Mouse (Mus musculus) liver, embryonic 15.5 days (tissue): Measurements from ENCODE around the gene Sgpp1. TPM values are rescaled to one million over a fixed set of nuclear protein-coding genes. Genes with fewer than 3 reads are reported as not detected.
"Not testable (repeated sequence)": the region's sequence is repeated elsewhere in the genome, so short reads cannot be mapped to it uniquely, and the experiment has no call there.

Experiments used
- ATAC-seq: fragments of 200-750 bp; cut with Nextera tagmentation; 2 replicates; pipeline ENCODE4 v1.8.0; 2017; ENCODE audit warnings: moderate number of reproducible peaks, mild to moderate bottlenecking, moderate library complexity; ENCODE audit not compliant: insufficient read depth
- H3K27ac ChIP-seq: fragments of 300-500 bp; sonication (generic); replicated peaks from 2 replicates; pipeline ENCODE4 v1.5.1; 2015; ENCODE audit warnings: mild to moderate bottlenecking, inconsistent platforms
- H3K27me3 ChIP-seq: fragments of 300-500 bp; sonication (generic); 2 replicates; pipeline ENCODE4 v1.6.1; 2015; ENCODE audit warnings: mild to moderate bottlenecking, inconsistent platforms
- H3K36me3 ChIP-seq: fragments of 300-500 bp; sonication (generic); replicated peaks from 2 replicates; pipeline ENCODE4 v1.6.1; 2015; ENCODE audit warnings: moderate library complexity, mild to moderate bottlenecking, inconsistent platforms
- H3K4me1 ChIP-seq: fragments of 300-500 bp; sonication (generic); replicated peaks from 2 replicates; pipeline ENCODE4 v1.6.1; 2015; ENCODE audit warnings: inconsistent platforms
- H3K4me2 ChIP-seq: fragments of 300-500 bp; sonication (generic); 2 replicates; pipeline ENCODE4 v1.6.1; 2015; ENCODE audit warnings: moderate library complexity, mild to moderate bottlenecking, inconsistent platforms
- H3K4me3 ChIP-seq: fragments of 300-500 bp; sonication (generic); replicated peaks from 2 replicates; pipeline ENCODE4 v1.5.1; 2015; ENCODE audit warnings: mild to moderate bottlenecking, inconsistent platforms
- H3K9ac ChIP-seq: fragments of 300-500 bp; sonication (generic); 2 replicates; pipeline ENCODE4 v1.6.1; 2015; ENCODE audit warnings: moderate library complexity, mild to moderate bottlenecking, inconsistent platforms
- H3K9me3 ChIP-seq: fragments of 300-500 bp; sonication (generic); replicated peaks from 2 replicates; pipeline ENCODE4 v1.6.1; 2016; ENCODE audit warnings: inconsistent platforms
- WGBS: fragments of 180-500 bp; shearing (Covaris S2); methylation state at CpG from one replicate; pipeline ENCODE4 v1.1.7; 2015; ENCODE audit warnings: mixed read lengths; ENCODE audit not compliant: insufficient replicate concordance; 5-methylcytosine and 5-hydroxymethylcytosine counted together
- polyA plus RNA-seq: library from polyadenylated mRNA; unstranded; fragments of >200 nt; fragmentation: Nextera tagmentation; extraction: Ambion mirVana; gene quantifications from 2 replicates; pipeline ENCODE4 v1.2.1, GENCODE M21; 2015

Sgpp1 gene
- polyA plus RNA-seq, 1 experiment from 2014 or later = 13.3 TPM

DNA sequence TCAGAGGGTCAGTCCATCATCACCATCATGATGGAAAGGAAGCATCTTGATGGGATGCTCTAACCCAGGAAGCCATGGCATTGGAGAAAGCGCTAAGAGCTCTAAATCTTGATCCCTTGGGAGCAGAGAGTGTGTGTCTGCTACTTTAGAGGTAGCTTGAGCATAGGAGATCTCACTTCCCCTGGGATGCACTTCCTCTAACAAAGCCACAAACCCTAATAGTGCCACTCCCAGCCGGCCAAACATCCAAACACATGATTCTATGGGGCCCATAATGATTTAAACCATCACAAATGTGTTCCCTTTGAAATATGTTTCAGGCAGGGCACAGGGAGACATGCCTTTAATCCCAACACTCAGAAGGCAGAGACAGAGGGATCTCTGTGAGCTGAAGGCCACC lies 46.5 kb downstream of the Sgpp1 start:
- ATAC-seq = no peak
- Histone ChIP-seq H3K4me2 (no peak overlapping the region), H3K4me3 (no peak overlapping the region), H3K4me1 (no peaks in the 10 kb centered on the region), H3K36me3 (no peaks in the 10 kb centered on the region), H3K27ac (no peak overlapping the region), H3K9ac (no peak overlapping the region), H3K9me3 (no peaks in the 10 kb centered on the region), H3K27me3 (no peaks in the 10 kb centered on the region)
- 62% methylated on average over 2 of the region's 2 CpGs for WGBS

DNA sequence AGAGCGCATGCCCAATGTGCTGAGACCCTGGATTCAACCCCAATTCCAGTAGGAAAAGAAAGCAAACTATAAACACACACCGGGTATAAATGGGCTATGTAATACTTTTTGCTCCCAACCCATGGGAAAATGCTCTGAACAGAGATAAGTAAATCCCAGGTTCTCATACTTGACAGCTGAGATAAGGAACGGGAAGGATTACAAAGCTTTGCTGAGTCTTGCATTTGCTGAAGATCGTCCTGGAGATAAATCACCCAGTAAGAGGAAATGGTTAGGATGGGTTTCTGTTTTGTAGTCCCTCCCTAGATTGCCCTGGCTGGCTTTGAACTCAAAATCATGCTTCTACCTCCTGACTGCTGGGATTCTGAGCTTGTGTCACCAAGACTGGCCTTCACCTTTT lies 48.2 kb downstream of the Sgpp1 start:
- no peaks in the 10 kb centered on the region for H3K9me3 ChIP-seq
- no peak overlapping the region for H3K4me2 ChIP-seq
- H3K4me1 ChIP-seq = no peaks in the 10 kb centered on the region
- H3K27me3 ChIP-seq = no peaks in the 10 kb centered on the region
- no peak overlapping the region for H3K9ac ChIP-seq
- 26% methylated on average over 4 of the region's 4 CpGs for WGBS
- no peak overlapping the region for H3K4me3 ChIP-seq
- no peak for ATAC-seq
- no peaks in the 10 kb centered on the region for H3K36me3 ChIP-seq
- H3K27ac ChIP-seq = no peak overlapping the region

DNA sequence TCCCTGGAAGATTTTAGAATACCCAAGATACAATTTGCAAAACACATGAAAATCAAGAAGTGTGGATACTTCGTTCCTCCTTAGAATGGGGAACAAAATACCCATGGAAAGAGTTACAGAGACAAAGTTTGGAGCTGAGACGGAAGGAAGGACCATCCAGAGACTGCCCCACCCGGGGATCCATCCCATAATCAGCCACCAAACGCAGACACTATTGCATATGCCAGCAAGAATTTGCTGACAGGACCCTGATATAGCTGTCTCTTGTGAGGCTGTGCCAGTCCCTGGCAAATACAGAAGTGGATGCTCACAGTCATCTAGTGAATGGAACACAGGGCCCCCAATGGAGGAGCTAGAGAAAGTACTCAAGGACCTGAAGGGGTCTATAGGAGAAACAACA lies 51.5 kb downstream of the Sgpp1 start:
- not testable (repeated sequence) for H3K4me2 ChIP-seq, H3K4me3 ChIP-seq, H3K4me1 ChIP-seq, ATAC-seq, H3K9me3 ChIP-seq, H3K27me3 ChIP-seq, H3K27ac ChIP-seq, H3K9ac ChIP-seq, H3K36me3 ChIP-seq
- WGBS = 55% methylated on average over 4 of the region's 4 CpGs

DNA sequence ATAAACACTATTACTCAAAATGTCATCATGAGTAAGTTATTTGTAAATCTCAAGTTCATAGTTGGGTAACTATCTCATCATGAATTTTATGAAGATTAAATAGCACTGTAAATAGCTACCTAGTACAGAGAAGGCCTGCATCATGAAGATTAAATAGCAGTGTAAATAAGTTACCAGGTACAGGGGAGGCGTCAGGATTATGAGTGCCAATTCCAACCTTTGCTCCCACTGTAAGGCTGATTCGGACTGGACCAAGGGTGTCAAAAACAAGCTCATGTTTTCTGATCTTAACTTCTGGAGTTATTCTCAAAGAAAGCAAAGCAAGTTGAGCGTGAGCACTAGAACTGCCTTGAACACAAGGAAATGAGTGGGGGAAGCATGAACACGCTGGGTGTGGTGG lies 51.9 kb downstream of the Sgpp1 start:
- H3K27ac ChIP-seq = no peak overlapping the region
- no peak overlapping the region for H3K4me3 ChIP-seq
- no peaks in the 10 kb centered on the region for H3K36me3 ChIP-seq
- no peak overlapping the region for H3K4me2 ChIP-seq
- no peaks in the 10 kb centered on the region for H3K4me1 ChIP-seq
- no peaks in the 10 kb centered on the region for H3K9me3 ChIP-seq
- no peak overlapping the region for H3K9ac ChIP-seq
- no peaks in the 10 kb centered on the region for H3K27me3 ChIP-seq
- ATAC-seq = no peak
- WGBS = 67% methylated on average over 4 of the region's 4 CpGs

DNA sequence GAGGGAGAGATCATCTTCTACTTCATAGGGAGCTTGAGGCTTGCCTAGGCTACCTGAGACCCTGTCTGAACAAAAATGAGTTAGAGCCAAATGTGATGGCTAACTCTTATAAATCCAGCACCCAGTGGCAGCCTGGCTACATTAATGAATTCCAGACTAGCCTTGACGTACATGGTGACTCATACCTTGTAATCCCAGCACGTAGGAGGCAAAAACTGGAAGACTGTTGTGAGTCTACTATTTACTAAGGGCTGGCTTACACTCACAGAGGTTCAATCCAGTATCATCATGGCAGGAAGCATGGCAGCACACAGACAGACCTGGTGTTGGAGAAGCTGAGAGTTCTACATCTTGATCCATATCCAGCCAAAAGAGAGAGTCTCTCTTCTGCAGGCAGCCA lies 52.7 kb downstream of the Sgpp1 start:
- H3K4me1 ChIP-seq = no peaks in the 10 kb centered on the region
- WGBS = 60% methylated on average over 2 of the region's 2 CpGs

DNA sequence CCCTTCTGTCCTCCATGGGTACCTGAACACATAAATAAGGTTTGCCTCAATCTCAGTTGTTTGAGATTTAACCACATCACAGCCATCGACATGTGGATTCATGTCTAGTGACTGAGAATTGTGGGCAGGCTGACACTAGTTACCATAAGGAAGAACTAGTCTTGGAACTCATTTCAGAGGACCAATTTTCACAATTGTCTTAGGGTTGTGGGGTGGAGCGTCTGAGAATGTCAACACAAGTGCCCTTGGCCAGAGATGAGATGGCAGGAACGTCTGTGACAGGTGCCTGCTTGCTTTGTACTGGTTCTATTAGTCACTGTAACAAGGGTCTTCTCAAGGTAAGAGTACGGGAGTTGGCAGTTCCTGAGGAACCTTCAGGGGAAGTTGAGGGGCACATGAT lies 54.4 kb downstream of the Sgpp1 start:
- H3K9me3 ChIP-seq = no peaks in the 10 kb centered on the region
- no peaks in the 10 kb centered on the region for H3K4me1 ChIP-seq
- H3K27me3 ChIP-seq = no peaks in the 10 kb centered on the region
- 70% methylated on average over 4 of the region's 4 CpGs for WGBS
- H3K4me3 ChIP-seq = no peak overlapping the region
- H3K36me3 ChIP-seq = no peaks in the 10 kb centered on the region
- H3K4me2 ChIP-seq = no peak overlapping the region
- no peak for ATAC-seq
- no peak overlapping the region for H3K9ac ChIP-seq
- H3K27ac ChIP-seq = no peak overlapping the region

More for the DNA sequence above, 52.7 kb downstream of the Sgpp1 start:
- Histone ChIP-seq H3K4me2 (no peak overlapping the region), H3K9ac (no peak overlapping the region), H3K9me3 (no peaks in the 10 kb centered on the region), H3K4me3 (no peak overlapping the region), H3K36me3 (no peaks in the 10 kb centered on the region), H3K27ac (no peak overlapping the region), H3K27me3 (no peaks in the 10 kb centered on the region)
- no peak for ATAC-seq

DNA sequence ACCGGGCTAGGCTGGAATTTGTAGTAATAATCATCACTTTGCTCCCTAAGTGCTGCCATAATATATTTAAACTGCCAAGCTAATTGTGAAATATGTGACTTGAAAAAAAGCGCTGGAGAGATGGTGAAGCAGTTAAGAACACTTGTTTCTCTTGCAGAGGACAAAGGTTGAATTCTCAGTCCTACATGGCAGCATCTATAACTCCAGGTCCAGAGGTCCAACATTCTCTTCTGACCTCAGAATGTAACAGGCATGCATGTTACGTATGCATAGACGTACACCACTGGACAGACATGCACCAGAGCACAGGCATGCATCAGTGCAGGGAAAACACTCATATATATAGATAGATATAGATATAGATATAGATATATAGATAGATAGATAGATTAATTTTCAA lies 57.1 kb downstream of the Sgpp1 start:
- Histone ChIP-seq H3K9ac (no peak overlapping the region), H3K4me2 (no peak overlapping the region), H3K27me3 (no peaks in the 10 kb centered on the region), H3K36me3 (no peaks in the 10 kb centered on the region), H3K4me1 (no peaks in the 10 kb centered on the region), H3K9me3 (no peaks in the 10 kb centered on the region), H3K27ac (no peak overlapping the region), H3K4me3 (no peak overlapping the region)
- no peak for ATAC-seq
- WGBS = 82% methylated on average over 4 of the region's 4 CpGs

DNA sequence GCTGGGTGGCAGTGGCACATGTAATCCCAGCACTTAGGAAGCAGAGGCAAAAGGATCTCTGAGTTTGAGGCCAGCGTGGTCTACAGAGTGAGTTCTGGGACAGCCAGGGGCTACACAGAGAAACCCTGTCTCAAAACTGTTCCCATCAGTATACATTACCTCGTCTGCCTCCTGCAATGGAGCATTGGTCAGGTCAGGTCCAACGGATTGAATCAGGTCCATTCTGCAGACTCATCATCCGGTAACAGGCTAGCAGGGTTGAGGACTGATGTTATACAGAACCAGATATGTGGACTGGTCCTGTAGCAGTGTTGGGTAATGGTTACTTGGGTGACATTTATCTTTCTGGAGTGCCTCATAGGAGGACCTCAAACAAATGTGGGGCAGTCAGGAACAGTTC lies 62.9 kb downstream of the Sgpp1 start:
- H3K4me2 ChIP-seq = no peak overlapping the region
- no peak overlapping the region for H3K27ac ChIP-seq
- H3K9me3 ChIP-seq = no peaks in the 10 kb centered on the region
- 77% methylated on average over 4 of the region's 4 CpGs for WGBS
- H3K4me3 ChIP-seq = no peak overlapping the region
- no peak for ATAC-seq
- H3K9ac ChIP-seq = no peak overlapping the region
- no peaks in the 10 kb centered on the region for H3K27me3 ChIP-seq
- peaks cover 31% of the 10 kb centered on the region for H3K4me1 ChIP-seq
- no peaks in the 10 kb centered on the region for H3K36me3 ChIP-seq

DNA sequence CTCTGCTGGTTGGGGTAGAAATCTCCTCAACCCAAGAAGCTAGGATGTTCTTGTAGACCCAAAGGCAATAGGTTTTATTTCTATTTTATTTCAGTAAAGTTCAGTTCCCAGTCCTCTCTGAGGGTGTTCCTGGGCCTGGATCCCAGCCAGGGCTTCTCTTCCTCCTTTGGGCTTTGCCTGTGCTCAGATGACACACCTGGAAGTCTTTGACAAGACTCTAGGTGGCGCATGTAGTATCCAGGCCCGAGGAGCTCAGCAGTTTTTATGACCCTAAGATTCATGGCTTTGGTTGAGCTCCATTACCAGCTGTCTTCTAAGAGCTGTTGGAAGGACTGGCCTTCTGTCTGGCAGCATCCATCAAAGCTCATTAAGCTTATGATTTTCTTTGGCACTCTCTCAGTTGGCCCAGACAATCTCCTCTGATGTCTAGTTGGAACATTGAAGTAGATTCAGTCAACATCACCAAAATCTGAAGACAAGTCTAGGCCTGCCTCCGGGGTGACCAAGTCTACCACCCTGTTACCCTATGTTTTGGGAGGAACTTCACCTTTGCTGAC lies 63.7 kb downstream of the Sgpp1 start:
- Histone ChIP-seq H3K4me1 (peaks cover 34% of the 10 kb centered on the region), H3K36me3 (no peaks in the 10 kb centered on the region), H3K9ac (no peak overlapping the region), H3K4me3 (no peak overlapping the region), H3K4me2 (no peak overlapping the region), H3K9me3 (no peaks in the 10 kb centered on the region), H3K27me3 (no peaks in the 10 kb centered on the region), H3K27ac (no peak overlapping the region)
- no peak for ATAC-seq
- 67% methylated on average over 3 of the region's 3 CpGs for WGBS

DNA sequence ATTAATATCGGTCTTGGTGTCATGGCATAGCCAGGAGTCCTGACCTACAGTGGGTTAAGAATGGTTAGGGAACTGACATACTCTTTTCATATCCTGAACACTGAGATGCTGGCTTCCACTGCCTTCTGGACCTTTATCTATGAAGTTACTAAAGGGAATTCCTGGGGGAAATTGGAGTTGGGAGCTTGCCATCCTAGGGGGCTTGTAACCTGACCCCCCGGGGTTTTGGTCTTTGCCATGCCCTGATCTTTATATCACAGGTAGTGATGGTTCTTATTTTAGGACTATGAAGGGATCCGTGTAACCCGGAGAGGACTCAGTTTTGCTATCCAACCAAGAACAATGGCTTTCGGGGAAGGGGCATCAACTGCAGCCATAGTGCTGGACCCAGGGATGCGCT lies 64.9 kb downstream of the Sgpp1 start:
- H3K27ac ChIP-seq = peak overlapping the region; percentile 80; the same call in 1 of the 2 replicates
- no peaks in the 10 kb centered on the region for H3K9me3 ChIP-seq
- peak overlapping the region; percentile 75 for H3K4me2 ChIP-seq
- peak overlapping the region; percentile 68 for H3K4me3 ChIP-seq
- H3K4me1 ChIP-seq = peaks cover 41% of the 10 kb centered on the region
- peak overlapping the region; percentile 59 for H3K9ac ChIP-seq
- H3K27me3 ChIP-seq = no peaks in the 10 kb centered on the region
- ATAC-seq = no peak
- 81% methylated on average over 6 of the region's 6 CpGs for WGBS
- no peaks in the 10 kb centered on the region for H3K36me3 ChIP-seq

DNA sequence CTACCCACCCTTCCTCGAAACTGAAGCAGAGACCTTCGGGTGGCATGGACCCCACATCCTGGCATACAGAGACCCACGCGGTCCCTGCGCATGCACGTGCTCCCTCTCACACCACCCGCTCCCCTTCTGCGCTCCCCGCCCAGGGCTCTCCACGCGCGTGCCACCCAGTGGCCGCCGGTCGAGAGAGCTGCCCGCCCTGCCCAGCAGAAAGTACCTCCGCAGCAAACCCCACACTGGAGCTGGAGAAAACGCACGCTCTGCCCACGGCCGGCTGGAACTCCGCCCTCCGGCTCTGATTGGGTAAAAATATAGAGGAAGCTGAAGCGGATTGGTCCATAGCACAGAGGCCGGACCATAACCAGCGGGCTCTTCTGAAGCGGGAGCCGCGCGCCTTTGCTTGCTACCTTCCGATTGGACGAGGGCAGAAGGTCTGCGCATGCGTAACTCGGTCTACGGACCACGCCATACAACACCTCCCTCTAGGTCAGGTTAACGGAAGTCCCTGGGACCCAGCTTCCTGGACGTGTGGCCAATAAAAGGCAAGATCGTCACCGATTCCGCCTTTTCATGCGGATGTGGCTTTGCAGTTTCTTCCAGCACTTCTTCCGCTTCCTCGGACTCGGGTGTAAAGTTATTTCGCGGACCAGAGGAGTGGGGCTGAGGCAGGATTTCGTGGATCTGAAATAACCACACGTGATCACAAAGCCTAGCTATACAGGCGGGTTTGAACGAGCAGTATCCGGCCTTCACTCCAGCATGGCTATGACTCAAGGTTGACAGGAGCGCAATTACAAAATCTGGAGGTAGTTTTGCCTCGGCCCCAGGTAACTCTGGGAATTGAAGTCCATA lies 66.0 kb downstream of the Sgpp1 start, which contains the start of gene Wdr89:
Gene Wdr89 (minus strand): TSS at position 280 of the 849 bp plus-strand sequence.
- peak within 1 kb of the TSS; percentile 71 for H3K4me3 ChIP-seq
- peak; percentile 96 for ATAC-seq
- WGBS = under 1% methylated on average over 55 of the region's 55 CpGs
- H3K4me1 ChIP-seq = peaks cover 41% of the 10 kb centered on the region
- H3K9ac ChIP-seq = peak within 1 kb of the TSS; percentile 70
- peak within 1 kb of the TSS; percentile 94 for H3K4me2 ChIP-seq
- H3K27me3 ChIP-seq = no peaks in the 10 kb centered on the region
- H3K27ac ChIP-seq = peak within 1 kb of the TSS; percentile 84
- H3K9me3 ChIP-seq = no peaks in the 10 kb centered on the region
- H3K36me3 ChIP-seq = no peaks in the 10 kb centered on the region
